Mouse (Mus musculus): Measurements from ENCODE around the gene D2hgdh. TPM values are rescaled to one million over a fixed set of nuclear protein-coding genes. Genes with fewer than 3 reads are reported as not detected.
A peak's percentile ranks its signal among the peaks of the same experiment; 100 is the strongest.
"Not testable (repeated sequence)": the region's sequence is repeated elsewhere in the genome, so short reads cannot be mapped to it uniquely, and the experiment has no call there.

Gene D2hgdh
- polyA plus RNA-seq, 1 experiment from 2014 or later = 7.5 TPM

DNA sequence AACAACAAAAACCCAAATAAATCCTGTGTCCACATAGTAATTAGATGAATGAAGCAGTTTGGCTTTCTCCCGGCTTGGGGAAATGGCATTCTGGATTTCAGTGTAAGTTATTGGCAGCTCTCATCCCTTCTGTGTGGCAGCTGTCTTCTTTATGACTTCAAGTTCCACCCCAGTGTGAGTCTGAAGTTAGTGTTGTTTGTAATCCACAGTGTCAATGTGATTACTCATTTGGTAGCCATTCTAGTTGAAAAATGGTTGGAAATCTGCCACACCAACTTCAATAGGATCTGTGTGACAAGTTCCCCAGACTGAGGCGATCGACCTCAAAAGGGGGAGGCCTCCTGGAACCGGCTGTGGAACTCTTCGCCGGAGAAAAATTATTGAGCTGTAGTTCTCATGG is 32.7 kb downstream of the D2hgdh start:
- TF ChIP-seq EP300 (optimal IDR thresholded peaks at IDR 0.05) (no peak), CTCF (IDR thresholded peaks at IDR 0.05; ENCODE audit: low read depth) (no peak)
- no peaks in the 10 kb centered on the region for H3K4me1 ChIP-seq (replicated peaks; ENCODE audit: control insufficient read depth, insufficient read depth)
- no peak overlapping the region for H3K9ac ChIP-seq (ENCODE audit: low read length)
- no peak overlapping the region for H3K4me2 ChIP-seq (replicated peaks; ENCODE audit: low read depth)
- no peak for DNase-seq (ENCODE audit: low spot score)
- H3K4me3 ChIP-seq (ENCODE audit: low read depth, low read length) = no peak overlapping the region
- H3K9me3 ChIP-seq (ENCODE audit: control insufficient read depth, low read length) = no peaks in the 10 kb centered on the region
- no peak for ATAC-seq (ENCODE audit: low FRiP score, low TSS enrichment)
- H3K36me3 ChIP-seq (ENCODE audit: control insufficient read depth, insufficient read depth, low read length) = no peaks in the 10 kb centered on the region
- H3K27ac ChIP-seq (replicated peaks) = no peak overlapping the region
- WGBS = 41% methylated on average over 6 of the region's 6 CpGs
- no peaks in the 10 kb centered on the region for H3K27me3 ChIP-seq (ENCODE audit: control insufficient read depth, insufficient read depth, low read length)

DNA sequence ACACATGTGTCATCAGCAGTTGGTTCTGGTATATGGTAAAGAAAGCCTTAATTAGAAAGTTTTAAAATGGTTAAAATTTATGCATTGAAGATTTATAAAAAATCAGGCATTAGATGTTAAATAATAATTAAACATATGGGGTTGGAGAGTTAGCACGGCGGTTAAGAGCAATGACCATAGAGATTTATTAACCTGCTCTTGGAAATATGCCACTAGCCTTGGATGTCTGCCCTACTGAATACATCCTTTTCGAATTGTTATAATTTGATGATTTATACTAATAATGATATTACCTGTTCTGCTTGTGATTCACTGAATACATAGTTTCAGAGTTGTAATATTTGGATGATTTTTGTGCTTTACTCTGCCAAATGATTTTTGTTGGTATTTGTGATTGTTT is 33.3 kb downstream of the D2hgdh start:
- no peaks in the 10 kb centered on the region for H3K9me3 ChIP-seq (ENCODE audit: control insufficient read depth, low read length)
- no peak overlapping the region for H3K9ac ChIP-seq (ENCODE audit: low read length)
- DNase-seq (ENCODE audit: low spot score) (no peak), ATAC-seq (ENCODE audit: low FRiP score, low TSS enrichment) (no peak)
- H3K36me3 ChIP-seq (ENCODE audit: control insufficient read depth, insufficient read depth, low read length) = no peaks in the 10 kb centered on the region
- H3K4me1 ChIP-seq (replicated peaks; ENCODE audit: control insufficient read depth, insufficient read depth) = no peaks in the 10 kb centered on the region
- no peak overlapping the region for H3K4me2 ChIP-seq (replicated peaks; ENCODE audit: low read depth)
- WGBS = 36% methylated on average over 3 of the region's 3 CpGs
- no peak overlapping the region for H3K4me3 ChIP-seq (ENCODE audit: low read depth, low read length)
- no peak for TF ChIP-seq EP300 (optimal IDR thresholded peaks at IDR 0.05)
- TF ChIP-seq CTCF (IDR thresholded peaks at IDR 0.05; ENCODE audit: low read depth) = no peak
- H3K27me3 ChIP-seq (ENCODE audit: control insufficient read depth, insufficient read depth, low read length) = no peaks in the 10 kb centered on the region
- no peak overlapping the region for H3K27ac ChIP-seq (replicated peaks)

DNA sequence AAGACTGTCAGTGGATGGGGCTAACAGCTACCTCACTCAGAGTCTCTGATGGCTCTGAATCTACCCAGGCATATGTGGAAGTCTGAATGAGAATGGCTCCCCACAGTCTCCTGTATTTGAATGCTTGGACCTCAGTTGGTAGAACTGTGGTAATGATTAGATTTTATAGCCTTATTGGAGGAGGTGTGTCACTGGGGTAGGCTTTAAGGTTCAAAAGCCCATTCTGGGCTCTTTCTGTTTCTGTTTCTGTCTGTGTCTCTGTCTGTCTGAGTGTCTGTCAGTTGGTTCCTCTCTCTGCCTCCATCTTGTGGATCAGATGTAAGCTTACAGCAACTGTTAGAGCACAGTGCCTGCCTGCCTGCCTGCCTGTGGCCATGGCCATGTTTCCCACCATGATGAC is 34.9 kb downstream of the D2hgdh start:
- TF ChIP-seq CTCF (IDR thresholded peaks at IDR 0.05; ENCODE audit: low read depth) = no peak
- TF ChIP-seq EP300 (optimal IDR thresholded peaks at IDR 0.05) = no peak
- no peak overlapping the region for H3K4me2 ChIP-seq (replicated peaks; ENCODE audit: low read depth)
- ATAC-seq (ENCODE audit: low FRiP score, low TSS enrichment) = no peak

DNA sequence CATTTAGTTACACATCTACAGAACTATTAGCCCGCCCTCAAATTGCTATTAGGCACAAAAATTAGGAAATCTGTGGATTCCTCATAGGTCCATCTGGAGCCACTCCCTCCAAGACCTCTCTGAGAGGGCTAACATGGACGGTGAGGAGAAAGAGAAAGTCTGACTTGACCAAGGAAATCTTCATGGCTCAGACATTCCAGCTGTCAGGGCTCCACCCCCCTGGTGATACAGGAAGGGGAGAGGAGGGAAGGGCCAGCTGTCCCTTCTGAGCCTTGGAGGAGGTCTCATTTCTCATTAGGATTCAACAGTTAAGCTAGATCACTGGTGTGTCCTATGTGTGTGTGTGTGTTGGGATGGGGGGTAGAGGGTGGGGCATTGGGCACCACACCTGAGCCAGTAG is 36.3 kb downstream of the D2hgdh start, which contains the start of gene Gal3st2:
Gene Gal3st2 (plus strand): TSS at position 259 of the 400 bp plus-strand sequence.
- not testable (repeated sequence) for H3K4me2 ChIP-seq (replicated peaks; ENCODE audit: low read depth); DNase-seq (ENCODE audit: low spot score); H3K9ac ChIP-seq (ENCODE audit: low read length); H3K27me3 ChIP-seq (ENCODE audit: control insufficient read depth, insufficient read depth, low read length); H3K27ac ChIP-seq (replicated peaks); H3K4me3 ChIP-seq (ENCODE audit: low read depth, low read length); ATAC-seq (ENCODE audit: low FRiP score, low TSS enrichment); H3K4me1 ChIP-seq (replicated peaks; ENCODE audit: control insufficient read depth, insufficient read depth); H3K9me3 ChIP-seq (ENCODE audit: control insufficient read depth, low read length); H3K36me3 ChIP-seq (ENCODE audit: control insufficient read depth, insufficient read depth, low read length)
- WGBS = 38% methylated on average over 2 of the region's 2 CpGs

More for the DNA sequence above, 34.9 kb downstream of the D2hgdh start:
- no peaks in the 10 kb centered on the region for H3K9me3 ChIP-seq (ENCODE audit: control insufficient read depth, low read length)
- no peak overlapping the region for H3K27ac ChIP-seq (replicated peaks)
- no peak overlapping the region for H3K4me3 ChIP-seq (ENCODE audit: low read depth, low read length)
- DNase-seq (ENCODE audit: low spot score) = no peak
- H3K36me3 ChIP-seq (ENCODE audit: control insufficient read depth, insufficient read depth, low read length) = no peaks in the 10 kb centered on the region
- no peaks in the 10 kb centered on the region for H3K4me1 ChIP-seq (replicated peaks; ENCODE audit: control insufficient read depth, insufficient read depth)
- H3K27me3 ChIP-seq (ENCODE audit: control insufficient read depth, insufficient read depth, low read length) = no peaks in the 10 kb centered on the region
- no peak overlapping the region for H3K9ac ChIP-seq (ENCODE audit: low read length)

DNA sequence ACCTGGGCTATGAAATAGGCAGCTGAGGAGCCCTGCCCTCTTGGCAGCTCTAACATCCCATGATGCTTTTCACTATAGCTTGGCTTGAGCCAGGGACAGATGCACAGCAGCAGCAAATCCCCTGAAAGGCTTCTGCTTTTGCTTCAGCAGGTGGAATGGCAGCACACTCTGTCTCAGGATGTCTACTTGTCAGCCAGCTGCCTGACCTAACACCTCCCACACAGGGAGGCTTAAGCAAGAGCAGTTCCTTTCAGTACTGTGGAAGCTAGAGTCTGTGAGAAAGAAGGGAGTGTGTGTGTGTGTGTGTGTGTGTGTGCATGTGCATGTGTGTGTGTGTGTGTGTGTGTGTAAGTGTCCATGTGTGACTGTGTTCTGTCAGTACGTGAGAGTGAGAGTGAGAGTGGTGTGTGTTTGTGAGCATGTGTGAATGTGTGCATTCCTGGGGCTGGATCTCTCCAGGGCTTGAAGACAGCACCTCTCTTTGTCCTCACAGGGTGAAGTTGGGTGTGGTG is 46.9 kb downstream of the D2hgdh start:
- not testable (repeated sequence) for H3K36me3 ChIP-seq (ENCODE audit: control insufficient read depth, insufficient read depth, low read length); H3K4me1 ChIP-seq (replicated peaks; ENCODE audit: control insufficient read depth, insufficient read depth); H3K9ac ChIP-seq (ENCODE audit: low read length); H3K9me3 ChIP-seq (ENCODE audit: control insufficient read depth, low read length); H3K4me3 ChIP-seq (ENCODE audit: low read depth, low read length); H3K27me3 ChIP-seq (ENCODE audit: control insufficient read depth, insufficient read depth, low read length); H3K27ac ChIP-seq (replicated peaks); DNase-seq (ENCODE audit: low spot score); H3K4me2 ChIP-seq (replicated peaks; ENCODE audit: low read depth)
- ATAC-seq (ENCODE audit: low FRiP score, low TSS enrichment) = peak; percentile 58
- 67% methylated on average over 1 of the region's 1 CpGs for WGBS

DNA sequence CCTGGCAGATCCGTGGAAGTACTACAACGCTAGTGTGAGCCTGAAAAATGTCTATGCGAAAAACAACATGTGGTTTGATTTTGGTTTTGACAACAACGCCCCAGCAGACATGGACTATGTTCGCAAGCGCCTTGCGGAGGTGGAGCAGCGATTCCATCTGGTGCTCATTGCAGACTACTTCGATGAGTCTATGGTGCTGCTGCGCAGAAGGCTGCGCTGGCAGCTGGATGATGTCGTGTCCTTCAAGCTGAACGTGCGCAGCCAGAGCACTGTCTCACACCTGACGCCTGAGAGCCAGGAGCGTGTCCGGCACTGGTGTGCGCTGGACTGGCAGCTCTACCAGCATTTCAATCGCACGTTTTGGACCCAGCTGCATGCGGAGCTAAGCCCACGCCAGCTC is 49.7 kb downstream of the D2hgdh start:
- not testable (repeated sequence) for DNase-seq (ENCODE audit: low spot score); H3K9ac ChIP-seq (ENCODE audit: low read length); H3K27ac ChIP-seq (replicated peaks); H3K27me3 ChIP-seq (ENCODE audit: control insufficient read depth, insufficient read depth, low read length); H3K4me3 ChIP-seq (ENCODE audit: low read depth, low read length); H3K36me3 ChIP-seq (ENCODE audit: control insufficient read depth, insufficient read depth, low read length); H3K4me2 ChIP-seq (replicated peaks; ENCODE audit: low read depth); H3K4me1 ChIP-seq (replicated peaks; ENCODE audit: control insufficient read depth, insufficient read depth); H3K9me3 ChIP-seq (ENCODE audit: control insufficient read depth, low read length); ATAC-seq (ENCODE audit: low FRiP score, low TSS enrichment)
- 94% methylated on average over 9 of the region's 22 CpGs for WGBS

DNA sequence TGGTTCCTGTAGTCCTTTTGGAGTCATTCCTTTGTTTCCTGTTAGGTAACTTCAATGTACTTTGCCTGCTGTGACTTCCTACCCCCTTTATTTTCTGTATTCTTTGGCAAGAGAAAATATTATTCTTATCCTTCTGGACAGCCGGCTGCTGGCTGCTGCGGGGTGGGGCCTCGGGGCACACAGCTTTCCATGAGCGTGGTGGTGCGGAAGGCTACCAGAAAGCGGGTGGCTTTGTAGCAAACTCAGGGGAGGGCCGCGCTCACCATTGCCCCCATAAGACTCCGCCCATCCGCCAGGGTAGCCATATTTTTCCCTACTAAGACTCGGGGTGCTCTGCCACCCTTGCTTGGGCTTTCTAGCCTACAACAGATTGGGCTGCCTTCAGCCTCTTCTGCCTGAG is 57.1 kb downstream of the D2hgdh start:
- not testable (repeated sequence) for H3K27ac ChIP-seq (replicated peaks); H3K4me2 ChIP-seq (replicated peaks; ENCODE audit: low read depth); H3K27me3 ChIP-seq (ENCODE audit: control insufficient read depth, insufficient read depth, low read length); H3K4me1 ChIP-seq (replicated peaks; ENCODE audit: control insufficient read depth, insufficient read depth); DNase-seq (ENCODE audit: low spot score); H3K36me3 ChIP-seq (ENCODE audit: control insufficient read depth, insufficient read depth, low read length); H3K9me3 ChIP-seq (ENCODE audit: control insufficient read depth, low read length); H3K9ac ChIP-seq (ENCODE audit: low read length); H3K4me3 ChIP-seq (ENCODE audit: low read depth, low read length)
- no CpG with 5 or more reads among the region's 11 CpGs for WGBS
- ATAC-seq (ENCODE audit: low FRiP score, low TSS enrichment) = peak; percentile 90
